Mouse (Mus musculus): ENCODE data around the gene Btbd6.

Btbd6 gene

DNA sequence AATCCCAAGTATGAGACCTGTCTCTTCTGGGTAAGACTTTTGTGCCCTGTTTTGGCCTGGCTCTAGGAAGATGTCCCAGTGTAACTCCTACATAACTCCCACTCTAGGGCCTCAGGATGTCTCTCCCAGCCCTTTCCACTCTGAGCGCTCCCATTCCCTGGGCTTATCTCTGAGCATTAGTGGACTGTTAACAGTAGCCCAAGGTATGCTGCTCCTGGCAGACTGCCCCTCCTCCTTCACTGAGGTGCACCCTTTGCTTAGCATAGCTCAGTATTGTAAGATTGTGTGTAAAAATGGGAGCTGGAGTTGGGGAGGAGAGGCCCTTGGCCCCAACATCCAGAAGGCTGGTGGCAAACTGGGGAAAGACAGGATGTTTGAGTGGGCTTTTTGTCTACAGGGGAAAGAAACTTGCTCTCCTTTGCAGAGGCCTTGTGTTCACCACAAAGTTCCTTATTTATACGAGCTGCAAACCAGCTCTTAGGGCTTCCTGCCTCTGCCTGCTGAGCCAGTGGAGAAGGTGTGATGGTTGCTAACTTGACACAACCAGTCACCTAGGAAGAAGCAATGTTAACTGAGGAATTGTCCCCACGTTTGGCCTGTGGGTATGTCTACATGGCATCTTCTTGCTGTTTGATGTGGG, 23.2 kb upstream of the Btbd6 start:
- DNase-seq (ENCODE audit: extremely low spot score) = no peak

DNA sequence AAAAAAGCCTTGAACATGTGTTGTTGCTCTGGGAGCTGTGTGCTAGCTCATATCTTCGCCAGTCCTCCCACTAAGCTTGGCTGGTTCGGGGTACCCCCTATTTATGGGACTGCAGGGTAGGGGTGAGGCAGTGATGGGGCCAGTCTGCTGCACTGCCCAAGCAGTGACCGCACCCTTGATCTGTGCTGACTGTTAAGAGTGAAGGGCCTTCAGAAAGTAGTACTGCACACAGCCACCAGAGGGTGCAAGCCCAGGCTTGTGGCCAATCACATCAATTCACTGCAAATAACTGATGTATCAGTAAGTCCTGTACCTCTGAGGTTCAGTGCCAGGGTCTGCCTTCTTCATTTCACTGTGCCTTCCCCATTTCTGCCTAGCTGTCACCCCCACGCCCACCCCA, 20.5 kb upstream of the Btbd6 start:
- peak; percentile 60 for DNase-seq (ENCODE audit: extremely low spot score)

DNA sequence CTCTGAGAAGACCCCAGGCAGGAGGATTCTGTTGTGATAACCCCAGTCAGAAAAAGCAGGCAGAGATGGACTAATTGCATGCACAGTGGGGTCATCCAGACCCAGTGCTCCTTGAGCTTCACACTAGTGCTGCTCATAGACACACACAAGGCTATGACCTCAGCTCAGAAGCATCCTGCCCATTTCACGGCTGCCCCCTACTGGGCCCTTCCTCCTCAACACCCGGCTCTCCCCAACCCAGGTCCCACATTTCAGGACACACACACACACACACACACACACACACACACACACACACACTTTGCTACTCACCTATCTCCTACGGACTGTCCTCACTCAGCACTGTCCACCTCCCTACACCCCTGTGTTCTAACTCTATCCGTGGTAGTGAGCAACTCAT, 18.0 kb upstream of the Btbd6 start:
- DNase-seq (ENCODE audit: extremely low spot score) = peak; percentile 32

DNA sequence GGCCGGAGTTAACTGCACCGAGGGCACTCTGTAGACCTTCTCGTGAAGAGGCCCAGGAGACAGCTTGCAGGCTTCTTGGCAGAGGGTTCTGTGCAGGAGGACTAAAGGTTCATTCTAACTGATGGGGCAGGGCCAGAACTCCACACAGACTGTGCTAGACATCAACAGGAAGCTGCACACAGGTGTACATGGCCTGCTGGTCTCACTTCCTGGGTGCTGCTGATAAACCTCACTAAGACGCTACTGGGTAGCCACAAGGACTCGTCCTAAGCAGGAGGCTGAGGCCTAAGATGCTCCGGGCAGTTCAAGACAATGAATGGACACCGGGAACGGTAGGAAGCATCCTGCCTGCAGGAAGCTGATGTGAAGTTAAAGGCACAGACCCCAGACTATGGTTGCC, 16.9 kb upstream of the Btbd6 start:
- DNase-seq (ENCODE audit: extremely low spot score) = no peak

DNA sequence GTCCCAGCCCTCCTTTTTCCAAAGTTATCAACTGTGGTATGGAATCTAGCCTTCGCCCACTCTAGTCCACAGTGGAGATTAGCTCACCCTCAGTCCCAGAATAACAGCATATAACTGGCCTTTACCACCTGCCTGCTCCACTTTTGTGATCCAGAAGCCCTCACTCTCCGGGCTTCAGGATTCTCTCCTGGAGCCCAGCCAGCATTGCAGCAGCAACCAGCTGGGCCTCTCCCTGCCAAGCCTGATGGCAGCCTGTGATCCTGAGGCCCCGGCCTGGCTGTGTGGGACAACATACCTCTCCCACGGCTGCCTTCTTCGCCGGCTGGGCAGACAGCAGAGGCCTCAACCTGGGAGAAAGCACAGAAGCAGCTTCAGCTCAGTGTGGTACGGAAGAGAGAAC, 14.9 kb upstream of the Btbd6 start:
- no peak for DNase-seq (ENCODE audit: extremely low spot score)

DNA sequence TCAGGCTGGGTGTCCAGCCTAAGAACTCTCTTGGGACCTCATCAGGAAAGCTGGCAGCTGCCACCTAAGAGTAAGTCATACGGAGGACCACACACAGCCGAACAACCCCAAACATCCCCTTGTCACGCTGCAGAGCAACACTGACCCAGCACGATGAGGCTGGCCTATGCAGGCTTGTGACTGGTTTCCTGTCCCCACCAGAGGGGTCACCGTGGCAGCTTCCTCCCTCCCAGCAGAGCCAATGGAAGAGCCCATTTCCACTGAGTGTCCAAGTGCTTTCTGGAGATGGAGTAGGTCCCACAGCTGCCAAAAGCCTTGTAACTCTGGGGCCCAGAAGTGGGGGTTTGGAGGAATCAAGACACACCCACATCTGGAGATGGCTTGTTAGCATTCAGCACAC, 14.4 kb upstream of the Btbd6 start:
- no peak for DNase-seq (ENCODE audit: extremely low spot score)

DNA sequence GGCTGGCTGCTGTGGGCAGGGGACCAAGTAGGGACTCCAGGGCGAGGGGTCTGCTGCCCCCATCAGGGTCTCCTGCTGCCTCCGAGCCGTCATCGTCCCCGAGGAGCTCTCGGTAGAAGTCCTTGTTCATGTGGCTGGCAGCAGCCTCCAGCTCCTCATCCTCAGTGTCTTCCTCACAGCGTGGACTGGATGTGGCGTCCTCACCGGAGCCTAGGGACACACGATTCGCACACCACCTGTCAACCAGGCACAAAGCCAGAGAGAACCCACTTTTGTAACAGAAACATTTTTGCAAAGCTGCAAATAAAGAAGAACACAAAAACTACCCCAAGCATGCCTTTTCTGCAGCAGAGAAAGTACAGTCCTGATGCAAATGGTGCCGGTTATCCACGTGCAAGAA, 10.5 kb upstream of the Btbd6 start:
- no peak for DNase-seq (ENCODE audit: extremely low spot score)

DNA sequence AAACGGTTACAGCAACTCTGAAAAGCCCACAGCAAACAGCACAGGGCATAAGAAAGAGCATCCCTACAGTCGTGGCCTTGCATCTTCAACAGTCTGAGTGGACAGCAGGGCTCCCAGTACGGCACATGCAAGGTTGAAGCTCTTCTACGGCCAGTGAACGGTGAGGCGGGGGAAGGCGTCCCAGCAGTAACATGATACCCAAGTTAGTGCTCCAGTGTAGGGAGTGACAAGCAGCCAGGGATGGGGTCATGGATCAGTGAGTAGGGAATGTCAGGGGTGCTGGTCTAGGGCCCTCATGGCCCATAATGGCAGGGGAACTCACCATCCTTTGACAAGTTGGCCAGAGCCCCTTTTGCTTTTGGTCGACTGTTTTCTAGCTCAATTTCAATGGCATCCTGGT, 7.3 kb upstream of the Btbd6 start:
- no peak for DNase-seq (ENCODE audit: extremely low spot score)

DNA sequence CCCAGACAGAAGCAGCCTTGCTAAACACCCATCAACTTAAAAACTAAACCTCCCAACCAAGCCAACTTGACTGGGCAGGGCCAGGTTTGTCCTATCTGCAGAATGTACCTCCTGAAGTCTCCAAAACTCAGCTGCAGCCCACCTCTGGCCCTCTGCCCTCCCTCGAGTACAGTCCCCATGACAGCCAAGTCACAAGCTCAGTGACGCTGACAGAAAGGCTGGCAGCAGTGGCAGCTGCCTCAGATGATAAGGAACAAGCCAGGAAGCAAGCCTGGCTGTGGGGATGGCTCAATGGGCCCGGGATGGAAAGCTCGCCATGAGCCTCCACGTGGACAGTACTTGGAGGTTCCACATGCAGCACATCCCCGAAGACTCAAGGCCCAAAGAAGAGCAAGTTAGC, 6.7 kb upstream of the Btbd6 start:
- DNase-seq (ENCODE audit: extremely low spot score) = no peak

DNA sequence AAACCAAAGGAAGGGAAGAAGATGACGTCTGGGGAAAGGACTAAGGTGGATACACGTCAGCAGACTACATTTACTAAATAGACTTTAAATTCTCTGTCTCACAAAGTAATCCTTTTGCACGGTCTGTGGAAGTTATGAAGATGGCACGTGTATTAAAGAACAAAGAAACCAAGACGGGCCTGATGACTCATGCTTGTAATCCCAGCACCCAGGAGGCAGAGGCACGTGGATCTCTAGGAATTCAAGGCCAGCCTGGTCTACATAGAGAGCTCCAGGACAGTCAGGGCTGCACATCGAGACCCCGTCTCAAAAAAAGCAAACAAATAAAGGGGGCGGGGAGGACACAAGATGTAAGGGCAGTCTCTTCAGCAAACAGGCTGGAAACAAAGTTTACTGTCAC, 1.5 kb upstream of the Btbd6 start:
- no peak for DNase-seq (ENCODE audit: extremely low spot score)

DNA sequence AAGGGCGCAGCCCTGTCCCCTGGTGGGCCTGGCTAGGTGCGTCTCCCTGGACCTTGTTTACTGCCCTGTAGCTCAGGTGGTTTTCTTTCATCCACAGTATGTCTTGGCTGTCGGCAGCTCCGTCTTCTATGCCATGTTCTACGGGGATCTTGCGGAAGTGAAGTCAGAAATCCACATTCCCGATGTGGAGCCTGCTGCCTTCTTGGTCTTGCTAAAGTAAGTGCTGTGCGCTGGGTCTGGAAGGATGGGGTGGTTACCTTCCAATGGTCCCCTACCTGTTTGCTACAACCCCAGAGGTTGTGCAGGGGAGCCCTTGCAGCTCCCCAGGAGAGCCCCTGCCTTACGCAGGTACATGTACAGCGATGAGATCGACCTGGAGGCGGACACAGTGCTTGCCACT, 874 bp downstream of the Btbd6 start:
- DNase-seq (ENCODE audit: extremely low spot score) = peak; percentile 24

DNA sequence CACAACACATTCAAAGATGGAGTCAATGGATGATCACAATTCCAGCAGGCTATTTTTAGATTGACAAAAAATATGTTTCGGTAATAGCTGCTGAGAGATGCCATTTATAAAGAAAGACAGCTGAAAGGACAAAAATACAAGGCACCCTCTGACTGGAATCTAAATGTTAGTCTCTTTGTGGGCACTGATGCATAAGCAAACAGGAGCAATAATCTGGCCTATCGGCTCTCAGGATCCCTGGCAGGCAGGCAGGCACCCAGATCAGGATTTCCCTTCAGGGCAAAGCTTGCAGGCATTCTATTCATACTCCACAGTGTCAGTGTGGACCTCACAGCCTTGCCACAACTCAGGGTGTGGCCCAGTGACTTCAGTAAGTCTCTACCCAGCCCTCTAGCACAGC, 5.7 kb downstream of the Btbd6 start:
- DNase-seq (ENCODE audit: extremely low spot score) = no peak

DNA sequence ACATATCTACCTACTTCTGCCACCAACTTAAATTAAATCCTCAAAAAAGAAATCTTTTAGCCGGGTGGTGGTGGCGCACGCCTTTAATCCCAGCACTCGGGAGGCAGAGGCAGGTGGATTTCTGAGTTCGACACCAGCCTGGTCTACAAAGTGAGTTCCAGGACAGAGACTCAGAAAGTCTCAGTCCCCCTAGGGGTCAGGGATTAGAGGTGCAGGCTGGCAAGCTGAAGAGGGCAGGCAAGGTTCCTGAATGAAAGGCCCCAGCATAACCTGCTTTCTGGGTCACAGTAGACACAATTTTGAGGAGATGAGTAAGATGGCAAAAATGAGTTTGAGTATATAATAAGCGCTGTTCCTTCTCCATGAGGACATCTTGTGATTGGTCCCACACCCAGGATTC, 9.1 kb downstream of the Btbd6 start:
- no peak for DNase-seq (ENCODE audit: extremely low spot score)

DNA sequence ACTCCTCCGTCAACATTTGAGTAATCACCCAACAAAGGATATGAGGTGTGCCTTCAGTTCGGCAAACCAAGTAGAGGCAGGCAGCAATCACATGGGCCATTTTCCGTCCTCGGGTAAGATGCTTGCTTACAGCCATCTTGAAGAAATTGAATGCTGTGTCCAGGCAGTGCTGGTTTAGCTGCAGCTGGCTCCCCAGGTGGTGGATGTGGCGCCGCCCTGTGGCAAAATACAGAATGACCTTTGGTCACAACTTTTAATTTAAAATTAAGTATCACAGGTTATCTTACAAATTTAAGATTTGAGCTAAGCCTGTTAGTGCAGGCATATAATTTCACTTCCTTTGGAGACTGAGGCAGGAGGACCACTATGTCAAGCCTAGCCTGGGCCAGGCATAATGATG, 11.6 kb downstream of the Btbd6 start:
- DNase-seq (ENCODE audit: extremely low spot score) = no peak

DNA sequence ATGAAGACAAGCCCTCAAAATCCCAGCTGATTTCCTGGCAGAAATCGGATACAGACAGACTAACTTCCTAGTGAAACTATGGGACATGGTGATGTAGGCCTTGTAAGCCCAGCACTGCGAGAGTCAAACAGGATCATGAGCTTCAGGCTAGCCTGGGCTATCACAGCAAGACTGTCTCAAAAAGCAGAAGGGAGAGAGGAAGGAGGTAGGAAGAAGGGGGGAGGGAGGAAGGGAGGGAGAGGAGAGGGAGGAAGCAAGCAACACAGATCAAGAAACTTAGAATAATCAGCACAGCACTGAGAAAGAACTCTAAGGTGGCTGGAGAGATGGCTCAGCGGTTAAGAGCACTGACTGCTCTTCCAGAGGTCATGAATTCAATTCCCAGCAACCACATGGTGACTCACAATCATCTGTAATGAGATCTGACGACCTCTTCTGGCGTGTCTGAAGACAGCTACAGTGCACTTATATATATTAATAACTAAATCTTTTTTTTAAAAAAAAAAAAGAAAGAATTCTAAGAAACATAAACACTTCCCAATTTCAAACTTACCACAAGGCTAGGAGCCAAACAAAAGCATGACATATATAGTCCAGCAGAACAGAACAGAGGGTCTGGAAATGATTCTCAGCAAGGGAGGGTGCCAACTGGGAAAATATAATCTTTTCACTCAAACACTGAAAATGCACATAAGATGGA, 14.6 kb downstream of the Btbd6 start:
- no peak for DNase-seq (ENCODE audit: extremely low spot score)

DNA sequence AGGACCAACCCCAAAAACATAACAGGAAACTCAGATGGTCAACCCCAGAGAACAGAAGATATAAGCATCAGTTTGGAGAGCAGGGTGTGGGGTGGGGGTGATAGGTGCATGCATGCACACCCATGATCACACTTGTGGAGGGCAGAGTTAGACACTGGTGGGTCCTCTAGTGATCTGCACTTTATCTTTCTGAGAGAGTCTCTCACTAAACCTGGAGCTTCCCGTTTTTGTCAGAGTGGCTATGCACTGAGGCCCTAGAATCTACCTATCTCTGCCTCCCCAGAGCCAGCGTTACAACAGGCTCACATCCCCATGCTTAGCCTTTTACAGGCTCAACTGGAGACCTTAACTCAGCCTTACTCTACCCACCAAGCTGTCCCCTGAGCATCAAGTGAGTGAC, 15.2 kb downstream of the Btbd6 start:
- DNase-seq (ENCODE audit: extremely low spot score) = no peak

DNA sequence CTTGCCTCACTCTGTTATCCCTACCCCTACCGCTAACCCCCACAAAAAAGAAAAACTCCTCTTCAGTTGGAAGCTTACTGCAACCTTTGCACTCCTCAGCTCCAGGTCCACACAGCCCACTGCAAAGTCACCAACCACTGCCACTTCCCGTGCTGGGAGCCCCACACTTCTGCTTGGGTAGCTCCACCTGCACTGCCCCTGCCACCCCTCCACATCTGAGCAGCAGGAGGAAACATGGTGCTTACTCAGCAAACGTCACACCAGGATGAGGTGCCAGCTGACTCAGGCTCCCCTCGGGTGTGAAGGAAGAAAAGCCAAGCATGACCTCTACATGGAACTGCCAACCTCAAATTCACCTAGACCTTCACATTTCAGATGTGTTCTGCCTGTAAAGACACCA, 17.9 kb downstream of the Btbd6 start:
- no peak for DNase-seq (ENCODE audit: extremely low spot score)

DNA sequence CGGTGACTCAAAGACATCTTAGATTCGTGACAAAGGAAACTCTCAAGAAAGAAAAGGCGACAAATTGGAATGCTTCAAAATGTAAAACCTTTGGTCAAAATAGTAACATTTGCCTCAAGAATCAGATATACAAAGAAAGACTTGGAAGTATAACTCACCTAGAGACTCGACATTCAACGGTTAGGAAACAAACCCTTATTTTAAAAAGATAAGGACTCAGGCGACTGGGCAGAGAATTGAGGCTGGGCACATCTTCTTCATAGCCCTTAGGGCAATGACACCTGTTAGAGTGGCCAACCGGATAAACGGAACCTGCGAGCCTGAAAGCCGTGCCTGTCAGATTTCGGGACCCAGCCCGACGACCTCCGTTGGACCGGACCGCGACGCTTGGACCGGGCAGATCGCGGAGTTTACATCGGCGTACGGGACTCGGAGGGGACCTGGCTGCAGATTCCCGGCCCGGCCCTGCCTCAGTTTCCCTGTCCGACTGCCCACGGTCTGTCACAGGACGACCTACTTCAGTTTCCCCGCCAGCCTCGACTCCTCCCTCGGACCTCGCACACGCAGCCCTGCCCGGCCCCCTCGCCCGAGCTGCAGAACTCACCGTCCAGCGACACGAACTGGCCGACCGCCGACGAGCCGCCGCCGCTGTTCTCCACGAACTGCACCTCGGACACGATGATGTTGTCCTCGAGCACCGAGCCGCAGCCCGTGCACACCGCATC, 23.4 kb downstream of the Btbd6 start:
- no peak for DNase-seq (ENCODE audit: extremely low spot score)

DNA sequence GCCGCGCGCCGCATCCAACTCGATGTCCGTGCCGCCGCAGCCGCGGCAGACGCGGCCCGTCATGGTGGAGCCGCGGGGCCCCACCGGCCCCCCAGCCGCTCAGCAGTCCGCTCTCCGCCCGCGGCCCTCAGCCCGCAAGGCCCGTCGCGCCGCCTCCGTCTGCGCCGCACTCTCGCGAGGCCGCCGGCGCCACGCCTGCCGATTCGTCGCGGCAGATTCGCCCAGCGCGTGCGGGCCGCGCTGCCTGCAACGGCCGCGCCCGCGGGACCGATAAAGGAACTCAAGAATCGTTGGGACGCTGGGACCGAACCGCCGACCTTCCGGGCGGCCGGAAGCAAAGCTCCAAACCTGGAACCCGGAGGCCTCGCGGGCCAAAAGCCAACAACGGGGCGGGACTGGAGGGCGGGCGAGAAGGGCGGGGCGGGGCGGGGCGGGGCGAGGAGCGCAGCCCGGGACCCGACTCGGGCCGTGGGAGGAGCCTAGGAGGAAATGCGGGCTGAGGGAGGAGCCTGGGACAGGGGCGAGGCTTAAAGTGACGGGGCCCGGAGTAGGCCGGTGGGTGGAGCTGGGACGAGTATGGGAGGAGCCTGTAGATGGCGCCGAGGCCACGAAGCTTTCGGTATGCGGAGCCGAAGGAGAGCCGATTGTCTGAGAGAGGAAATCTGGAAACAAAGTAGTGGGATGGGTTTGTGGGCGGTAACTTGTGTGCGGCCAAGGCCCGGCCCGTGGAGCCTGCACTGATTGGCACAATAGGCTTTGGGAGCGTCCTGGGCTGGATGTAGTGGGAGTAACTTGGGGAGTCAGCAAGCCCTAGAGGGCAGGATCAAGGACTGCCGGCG, 24.2 kb downstream of the Btbd6 start, which contains the start of gene Brf1:
Gene Brf1, minus strand, starts transcription at position 411 of the 839 bp plus-strand sequence.
- peak; percentile 99 for DNase-seq (ENCODE audit: extremely low spot score)

DNA sequence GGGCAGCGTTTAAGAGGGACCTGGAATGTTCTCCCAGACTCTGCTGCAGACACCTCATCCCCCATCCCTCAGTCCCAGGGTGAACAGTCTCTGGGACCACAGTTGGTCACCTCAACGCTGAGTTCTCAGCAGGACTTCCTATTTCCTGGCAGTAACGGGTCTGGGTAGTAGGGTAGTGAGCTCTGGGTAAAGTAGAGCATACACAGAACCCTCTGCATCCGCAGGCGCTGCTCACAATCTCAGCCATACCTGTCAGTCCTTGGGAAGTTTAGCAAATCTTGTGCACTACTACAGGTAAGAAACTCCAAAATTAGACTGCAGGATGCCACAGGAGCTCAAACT, 24.8 kb downstream of the Btbd6 start:
- no peak for DNase-seq (ENCODE audit: extremely low spot score)

DNA sequence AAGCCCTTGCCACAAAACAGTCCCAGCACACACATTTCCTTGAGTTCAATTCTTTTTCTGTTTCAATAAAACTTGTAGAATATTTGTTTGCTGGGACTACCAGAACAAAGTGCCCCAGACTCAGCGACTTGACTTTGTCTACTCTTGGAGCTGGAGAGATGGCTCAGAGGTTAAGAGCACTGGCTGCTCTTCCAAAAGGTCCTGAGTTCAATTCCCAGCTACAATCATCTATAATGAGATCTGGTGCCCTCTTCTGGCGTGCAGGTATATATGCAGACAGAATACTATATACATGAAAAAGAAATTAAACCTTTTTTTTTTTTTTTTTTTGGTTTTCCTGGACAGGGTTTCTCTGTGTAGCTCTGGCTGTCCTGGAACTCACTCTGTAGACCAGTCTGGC, 26.4 kb downstream of the Btbd6 start:
- DNase-seq (ENCODE audit: extremely low spot score) = no peak

DNA sequence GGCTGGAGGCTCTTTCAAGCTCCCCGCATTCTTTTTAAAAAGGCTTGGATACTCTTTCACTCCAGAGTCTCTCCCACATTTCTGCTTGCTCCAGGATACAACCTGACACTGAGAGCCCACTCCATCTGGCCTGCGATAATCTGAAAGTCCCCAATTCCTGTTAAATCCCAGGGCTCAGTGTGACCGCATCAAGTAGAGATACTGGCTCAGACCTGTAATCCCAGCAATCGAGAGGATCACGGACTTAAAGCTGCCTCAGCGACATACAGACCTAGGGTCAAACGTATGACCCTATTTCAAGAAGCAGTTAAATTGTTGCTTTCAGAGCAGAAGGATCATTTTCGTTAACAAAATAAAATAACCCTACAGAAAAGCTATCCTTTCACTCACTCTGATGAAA, 27.7 kb downstream of the Btbd6 start:
- no peak for DNase-seq (ENCODE audit: extremely low spot score)
